Mouse (Mus musculus): Measurements from ENCODE around the gene Haus3. TPM values are rescaled to one million over a fixed set of nuclear protein-coding genes. Genes with fewer than 3 reads are reported as not detected.

Haus3 gene
- polyA plus RNA-seq (2012; rRNA removed), result 5.3 and 6.1 TPM in 2 replicates

GRCm38 (mm10) chr5:34168950-34169891 is at the start of gene Haus3, which contains the start of gene Poln:
TSS of gene Haus3 (minus strand) at chr5:34169527.
TSS of gene Poln (minus strand) at chr5:34169448.
- peak; percentile 89 for DNase-seq (ENCODE audit: low spot score)

- DNase-seq (ENCODE audit: low spot score), result no peak
These were observed 49.3 kb upstream of the Haus3 start for GRCm38 (mm10) chr5:34218672-34219071.

- no peak for DNase-seq (ENCODE audit: low spot score)
These were observed 48.4 kb upstream of the Haus3 start for GRCm38 (mm10) chr5:34217756-34218155.

- no peak for DNase-seq (ENCODE audit: low spot score)
These were observed 46.7 kb upstream of the Haus3 start for GRCm38 (mm10) chr5:34216025-34216424.

- no peak for DNase-seq (ENCODE audit: low spot score)
These were observed 44.3 kb upstream of the Haus3 start for GRCm38 (mm10) chr5:34213659-34214058.

- no peak for DNase-seq (ENCODE audit: low spot score)
These were observed 41.0 kb upstream of the Haus3 start for GRCm38 (mm10) chr5:34210279-34210678.

GRCm38 (mm10) chr5:34207503-34207902 is 38.2 kb upstream of the Haus3 start:
- no peak for DNase-seq (ENCODE audit: low spot score)

GRCm38 (mm10) chr5:34205788-34206187 is 36.5 kb upstream of the Haus3 start:
- DNase-seq (ENCODE audit: low spot score), result no peak

GRCm38 (mm10) chr5:34204911-34205310 is 35.6 kb upstream of the Haus3 start:
- no peak for DNase-seq (ENCODE audit: low spot score)

- no peak for DNase-seq (ENCODE audit: low spot score)
These were observed 32.7 kb upstream of the Haus3 start for GRCm38 (mm10) chr5:34202006-34202405.

- no peak for DNase-seq (ENCODE audit: low spot score)
These were observed 32.1 kb upstream of the Haus3 start for GRCm38 (mm10) chr5:34201396-34201795.

- DNase-seq (ENCODE audit: low spot score), result no peak
These were observed 29.3 kb upstream of the Haus3 start for GRCm38 (mm10) chr5:34198615-34199014.

- DNase-seq (ENCODE audit: low spot score), result no peak
These were observed 27.9 kb upstream of the Haus3 start for GRCm38 (mm10) chr5:34197243-34197642.

- no peak for DNase-seq (ENCODE audit: low spot score)
These were observed 27.1 kb upstream of the Haus3 start for GRCm38 (mm10) chr5:34196423-34196822.

GRCm38 (mm10) chr5:34195786-34196185 is 26.5 kb upstream of the Haus3 start:
- DNase-seq (ENCODE audit: low spot score), result no peak

- no peak for DNase-seq (ENCODE audit: low spot score)
These were observed 25.8 kb upstream of the Haus3 start for GRCm38 (mm10) chr5:34194975-34195662.

GRCm38 (mm10) chr5:34194426-34194825 is 25.1 kb upstream of the Haus3 start:
- DNase-seq (ENCODE audit: low spot score), result no peak

- DNase-seq (ENCODE audit: low spot score), result no peak
These were observed 22.5 kb upstream of the Haus3 start for GRCm38 (mm10) chr5:34191843-34192242.

- no peak for DNase-seq (ENCODE audit: low spot score)
These were observed 21.7 kb upstream of the Haus3 start for GRCm38 (mm10) chr5:34191021-34191420.

- no peak for DNase-seq (ENCODE audit: low spot score)
These were observed 20.2 kb upstream of the Haus3 start for GRCm38 (mm10) chr5:34189521-34189920.

GRCm38 (mm10) chr5:34188856-34189255 is 19.5 kb upstream of the Haus3 start:
- DNase-seq (ENCODE audit: low spot score), result no peak

- DNase-seq (ENCODE audit: low spot score), result peak; percentile 96
These were observed 18.4 kb upstream of the Haus3 start, which contains the start of gene Mxd4 for GRCm38 (mm10) chr5:34187601-34188316. TSS of gene Mxd4 (minus strand) at chr5:34187720.
